Mouse (Mus musculus) liver, embryonic 14.5 days (tissue): ENCODE measurements around the gene Gpr3. TPM values are rescaled to one million over a fixed set of nuclear protein-coding genes. Genes with fewer than 3 reads are reported as not detected.

ENCODE experiments used
- ATAC-seq: fragments of 200-750 bp; cut with Nextera tagmentation; 2 replicates; pipeline ENCODE4 v1.8.0; 2017; ENCODE audit warnings: moderate number of reproducible peaks, mild to moderate bottlenecking, moderate library complexity; ENCODE audit not compliant: insufficient read depth
- DNase-seq, 3 experiments: peaks; one replicate each; pipeline ENCODE4 v3.0.0-alpha.2; 2012 to 2013; ENCODE audit warnings: low read depth in 3 of 3, low spot score in 3 of 3
- H3K27ac ChIP-seq: fragments of 300-500 bp; sonication (generic); 2 replicates; pipeline ENCODE4 v1.5.1; 2014; ENCODE audit warnings: moderate library complexity, mild to moderate bottlenecking, control low read depth, inconsistent platforms
- H3K27me3 ChIP-seq: fragments of 300-500 bp; sonication (generic); 2 replicates; pipeline ENCODE4 v1.6.1; 2014; ENCODE audit warnings: mild to moderate bottlenecking, low read length, moderate library complexity; ENCODE audit not compliant: control insufficient read depth, insufficient read depth
- H3K36me3 ChIP-seq: fragments of 300-500 bp; sonication (generic); replicated peaks from 2 replicates; pipeline ENCODE4 v1.6.1; 2014; ENCODE audit warnings: low read depth; ENCODE audit not compliant: control insufficient read depth, insufficient read depth
- H3K4me1 ChIP-seq, 2 experiments: fragments of 200-500 bp in 1 of 2; fragments of 300-500 bp in 1 of 2; sonication (generic) in 1 of 2; replicated peaks; 2 replicates each; pipeline ENCODE4 v1.6.1; 2012 to 2014; ENCODE audit warnings: antibody characterized with exemption in 1 of 2, inconsistent platforms in 1 of 2, low read length in 1 of 2; ENCODE audit not compliant: control insufficient read depth in 2 of 2, insufficient read depth in 2 of 2
- H3K4me2 ChIP-seq: fragments of 300-500 bp; sonication (generic); 2 replicates; pipeline ENCODE4 v1.6.1; 2014; ENCODE audit warnings: low read depth, mild to moderate bottlenecking, control low read depth, moderate library complexity
- H3K4me3 ChIP-seq, 2 experiments: fragments of 200-500 bp in 1 of 2; fragments of 300-500 bp in 1 of 2; sonication (generic) in 1 of 2; 2 replicates each; pipeline ENCODE4 v1.5.1; 2012 to 2014; ENCODE audit warnings: low read depth in 2 of 2, low read length in 2 of 2, mild to moderate bottlenecking in 2 of 2, control low read depth in 1 of 2, inconsistent platforms in 1 of 2, moderate library complexity in 1 of 2; ENCODE audit not compliant: insufficient read depth in 1 of 2
- H3K9ac ChIP-seq: fragments of 300-500 bp; sonication (generic); replicated peaks from 2 replicates; pipeline ENCODE4 v1.6.1; 2014; ENCODE audit warnings: mild to moderate bottlenecking, control low read depth, moderate library complexity
- H3K9me3 ChIP-seq: fragments of 300-500 bp; sonication (generic); 2 replicates; pipeline ENCODE4 v1.6.1; 2016; ENCODE audit warnings: low read length, mixed read lengths; ENCODE audit not compliant: control insufficient read depth
- CTCF ChIP-seq: IDR thresholded peaks from 2 replicates; pipeline ENCODE4 v1.5.1; 2016; ENCODE audit warnings: antibody characterized with exemption, low read depth, control low read depth
- EP300 ChIP-seq: IDR thresholded peaks from 2 replicates; pipeline ENCODE4 v1.6.1; 2016; ENCODE audit warnings: antibody characterized with exemption, low read depth
- WGBS: fragments of 180-500 bp; shearing (Covaris S2); extraction: QIAGEN DNeasy Blood & Tissue Kit; methylation state at CpG from one replicate; pipeline ENCODE4 v1.1.7; 2014; ENCODE audit not compliant: insufficient replicate concordance; 5-methylcytosine and 5-hydroxymethylcytosine counted together
- polyA plus RNA-seq, 2 experiments: library from polyadenylated mRNA; depleted of rRNA in 1 of 2; stranded (reverse) in 1 of 2; unstranded in 1 of 2; fragments of >200 nt; fragmentation: Nextera tagmentation in 1 of 2; extraction: Ambion mirVana in 1 of 2; gene quantifications; 2 replicates each; pipeline versions ENCODE4 v1.2.1 to v1.2.3; 2012 to 2014

The Gpr3 gene
- polyA plus RNA-seq, 2 experiments, result not detected

DNA sequence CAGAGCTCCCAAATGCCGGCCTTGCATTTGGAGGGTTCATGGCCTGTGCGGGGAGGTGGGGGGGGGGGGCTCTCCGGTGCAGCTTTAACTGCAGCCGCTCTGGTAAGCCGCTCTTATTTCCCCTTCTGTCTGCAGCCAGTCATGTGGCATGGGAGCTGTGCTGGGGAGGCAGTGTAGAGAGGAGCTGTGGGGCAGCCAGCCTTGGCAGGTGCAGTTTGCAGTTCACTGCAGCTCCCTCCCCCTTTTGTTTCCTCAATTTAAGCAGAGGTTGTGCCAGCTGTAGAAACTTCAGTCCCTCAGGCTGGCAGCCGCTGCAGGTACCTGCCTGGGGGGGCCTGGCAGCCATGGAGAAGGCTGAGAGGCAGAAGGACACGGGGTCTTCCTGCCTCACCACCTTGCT is 15.5 kb downstream of the Gpr3 start:
- no peaks in the 10 kb centered on the region for H3K27me3 ChIP-seq
- no peak overlapping the region for H3K4me2 ChIP-seq
- H3K9ac ChIP-seq, result no peak overlapping the region

DNA sequence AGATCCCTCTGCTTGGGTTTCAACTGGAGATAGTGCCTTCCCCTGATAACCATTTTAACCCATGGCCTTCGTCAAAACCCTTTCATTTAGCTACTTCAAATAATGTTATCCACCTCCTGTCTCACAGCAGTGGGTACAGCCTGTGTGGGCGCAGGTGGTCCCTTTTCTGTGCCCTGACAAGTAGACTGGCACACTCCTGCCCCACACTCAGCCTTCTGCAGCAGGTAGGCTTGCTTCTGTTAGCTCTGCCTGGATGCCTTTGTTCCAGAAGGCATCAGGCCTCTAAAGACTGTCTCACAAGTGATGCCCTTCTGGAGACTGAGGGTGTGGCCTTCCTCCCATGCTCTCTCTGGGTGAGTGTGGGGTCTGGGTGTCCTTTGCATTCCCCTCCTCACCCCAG is 16.2 kb downstream of the Gpr3 start:
- H3K9me3 ChIP-seq, result no peaks in the 10 kb centered on the region
- no peaks in the 10 kb centered on the region for H3K4me1 ChIP-seq
- WGBS, result 80% methylated on average over 2 of the region's 2 CpGs
- H3K9ac ChIP-seq, result no peak overlapping the region
- TF ChIP-seq EP300 (no peak), CTCF (no peak)
- no peaks in the 10 kb centered on the region for H3K27me3 ChIP-seq
- no peak overlapping the region for H3K4me2 ChIP-seq
- H3K36me3 ChIP-seq, result peaks cover 23% of the 10 kb centered on the region
- H3K4me3 ChIP-seq, result no peak overlapping the region
- no peak for DNase-seq
- no peak for ATAC-seq
- no peak overlapping the region for H3K27ac ChIP-seq

More for the DNA sequence above, 15.5 kb downstream of the Gpr3 start:
- H3K4me3 ChIP-seq, result no peak overlapping the region
- no peak overlapping the region for H3K27ac ChIP-seq
- H3K4me1 ChIP-seq, result no peaks in the 10 kb centered on the region
- no peak for TF ChIP-seq EP300
- no peak for TF ChIP-seq CTCF
- DNase-seq (no peak), ATAC-seq (no peak)
- peaks cover 19% of the 10 kb centered on the region for H3K36me3 ChIP-seq
- no peaks in the 10 kb centered on the region for H3K9me3 ChIP-seq
- 67% methylated on average over 7 of the region's 7 CpGs for WGBS

DNA sequence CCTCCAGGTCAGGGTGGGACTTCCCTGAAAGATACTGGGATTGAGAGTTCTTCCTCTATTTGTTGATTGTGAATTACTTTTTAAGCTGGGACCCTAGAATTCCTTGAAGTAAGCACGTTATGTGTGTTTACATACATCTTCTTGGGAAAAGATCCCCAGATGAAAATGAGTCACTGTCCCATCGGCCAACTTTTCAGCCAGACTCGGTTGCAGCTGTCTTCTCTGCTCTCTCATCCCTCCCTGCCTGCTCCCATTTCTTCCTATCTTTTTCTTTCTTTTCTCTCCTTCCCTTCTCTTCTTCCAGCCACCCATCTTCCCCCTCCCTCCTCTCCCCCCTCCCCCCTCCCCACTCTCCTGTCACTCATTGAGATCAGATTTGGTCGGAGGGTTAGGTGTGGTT is 17.3 kb downstream of the Gpr3 start:
- no peak overlapping the region for H3K9ac ChIP-seq
- no peaks in the 10 kb centered on the region for H3K9me3 ChIP-seq
- no peak for TF ChIP-seq CTCF
- no peak for DNase-seq
- no peaks in the 10 kb centered on the region for H3K27me3 ChIP-seq
- no peak overlapping the region for H3K27ac ChIP-seq
- 62% methylated on average over 4 of the region's 4 CpGs for WGBS
- no peak for ATAC-seq
- no peak overlapping the region for H3K4me2 ChIP-seq
- H3K4me1 ChIP-seq, result no peaks in the 10 kb centered on the region
- H3K36me3 ChIP-seq, result peaks cover 24% of the 10 kb centered on the region
- H3K4me3 ChIP-seq, result no peak overlapping the region

DNA sequence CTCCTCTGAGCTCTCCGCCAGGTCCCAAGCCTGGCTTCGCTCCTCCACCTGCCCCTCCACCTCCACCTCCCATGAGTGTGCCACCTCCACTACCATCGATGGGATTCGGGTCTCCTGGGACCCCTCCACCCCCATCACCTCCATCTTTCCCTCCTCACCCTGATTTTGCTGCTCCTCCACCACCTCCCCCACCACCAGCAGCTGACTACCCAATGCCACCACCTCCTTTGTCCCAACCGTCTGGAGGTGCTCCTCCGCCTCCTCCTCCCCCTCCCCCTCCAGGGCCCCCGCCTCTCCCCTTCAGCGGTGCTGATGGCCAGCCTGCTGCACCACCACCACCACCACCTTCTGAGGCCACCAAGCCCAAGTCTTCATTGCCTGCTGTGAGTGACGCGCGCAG is 17.9 kb downstream of the Gpr3 start:
- H3K9ac ChIP-seq, result no peak overlapping the region
- peaks cover 29% of the 10 kb centered on the region for H3K36me3 ChIP-seq
- TF ChIP-seq EP300 (no peak), CTCF (no peak)
- no peak overlapping the region for H3K4me3 ChIP-seq
- ATAC-seq (no peak), DNase-seq (no peak)
- H3K27me3 ChIP-seq, result no peaks in the 10 kb centered on the region
- 85% methylated on average over 11 of the region's 11 CpGs for WGBS
- no peaks in the 10 kb centered on the region for H3K4me1 ChIP-seq
- no peak overlapping the region for H3K4me2 ChIP-seq
- no peaks in the 10 kb centered on the region for H3K9me3 ChIP-seq
- H3K27ac ChIP-seq, result no peak overlapping the region

DNA sequence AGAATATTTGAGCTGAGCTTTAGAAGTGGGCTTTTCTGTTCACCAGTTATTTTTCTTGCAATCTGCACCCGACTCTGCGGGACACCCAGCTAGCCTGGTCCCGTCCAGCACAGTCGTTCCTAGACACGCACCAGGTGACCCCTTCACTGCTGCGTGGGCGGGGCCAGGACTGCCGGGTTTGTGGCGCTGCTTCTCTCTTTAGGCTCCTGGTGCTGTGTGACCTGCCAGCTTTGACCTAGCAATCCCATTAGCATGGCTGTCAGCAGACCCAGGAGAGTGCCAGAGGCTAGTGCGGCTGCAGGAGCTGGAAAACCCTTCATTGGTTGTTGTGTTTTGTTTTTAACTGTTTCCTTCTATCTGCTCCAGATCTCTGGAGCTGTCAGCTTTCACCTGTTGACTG is 22.9 kb downstream of the Gpr3 start:
- no peak for DNase-seq
- Histone ChIP-seq H3K27ac (no peak overlapping the region), H3K36me3 (peaks cover 38% of the 10 kb centered on the region), H3K27me3 (no peaks in the 10 kb centered on the region), H3K4me1 (no peaks in the 10 kb centered on the region), H3K4me3 (no peak overlapping the region), H3K9ac (no peak overlapping the region), H3K4me2 (no peak overlapping the region), H3K9me3 (no peaks in the 10 kb centered on the region)
- no peak for ATAC-seq
- 83% methylated on average over 10 of the region's 10 CpGs for WGBS
- TF ChIP-seq EP300 (no peak), CTCF (no peak)

DNA sequence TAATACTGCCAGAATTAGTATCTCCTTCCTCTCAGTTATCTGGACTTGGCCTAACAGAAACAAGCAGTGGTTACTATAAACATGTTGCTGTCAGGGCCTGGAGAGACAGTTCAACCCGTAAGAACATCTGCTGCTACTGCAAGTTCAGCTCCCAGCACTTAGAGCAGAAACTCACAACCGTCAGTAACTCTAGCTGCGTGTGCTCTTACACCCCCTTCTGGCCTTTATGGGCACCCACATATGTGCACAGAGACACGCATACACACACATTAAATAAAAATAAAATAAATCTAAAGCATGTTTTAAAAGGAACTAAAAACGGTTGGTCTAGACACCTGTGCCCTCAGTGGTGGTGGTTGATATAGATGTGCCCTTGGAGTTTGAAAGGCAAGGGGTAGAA is 25.5 kb downstream of the Gpr3 start:
- H3K27ac ChIP-seq, result no peak overlapping the region
- no peaks in the 10 kb centered on the region for H3K9me3 ChIP-seq
- no peaks in the 10 kb centered on the region for H3K27me3 ChIP-seq
- H3K9ac ChIP-seq, result no peak overlapping the region
- H3K4me3 ChIP-seq, result no peak overlapping the region
- WGBS, result 78% methylated on average over 5 of the region's 5 CpGs
- peaks cover 0 to 3% of the 10 kb centered on the region in 2 experiments; a peak in 1 of 4 replicates for H3K4me1 ChIP-seq
- ATAC-seq (no peak), DNase-seq (no peak)
- TF ChIP-seq CTCF, result peak; percentile 36
- no peak for TF ChIP-seq EP300
- peaks cover 31% of the 10 kb centered on the region for H3K36me3 ChIP-seq
- H3K4me2 ChIP-seq, result no peak overlapping the region
